Mouse (Mus musculus) heart, postnatal 0 days (tissue): Measurements from ENCODE around the gene Fam241a.

ENCODE experiments used
- CTCF ChIP-seq: IDR thresholded peaks from 2 replicates; pipeline ENCODE4 v1.5.1; 2016; ENCODE audit warnings: antibody characterized with exemption, control low read depth, low read depth
- EP300 ChIP-seq: IDR thresholded peaks from 2 replicates; pipeline ENCODE4 v1.6.1; 2016; ENCODE audit warnings: antibody characterized with exemption, low read depth

GRCm38 (mm10) chr3:127861340-127861739, 34.8 kb downstream of the Fam241a start:
- TF ChIP-seq EP300 (no peak), CTCF (no peak)
